Mouse (Mus musculus) right cerebral cortex, postnatal 25 days (tissue): ENCODE measurements around the gene Hist2h3c2.

ENCODE experiments used
- DNase-seq: peaks from one replicate; pipeline ENCODE4 v3.0.0; 2022

Gene Hist2h3c2

DNA sequence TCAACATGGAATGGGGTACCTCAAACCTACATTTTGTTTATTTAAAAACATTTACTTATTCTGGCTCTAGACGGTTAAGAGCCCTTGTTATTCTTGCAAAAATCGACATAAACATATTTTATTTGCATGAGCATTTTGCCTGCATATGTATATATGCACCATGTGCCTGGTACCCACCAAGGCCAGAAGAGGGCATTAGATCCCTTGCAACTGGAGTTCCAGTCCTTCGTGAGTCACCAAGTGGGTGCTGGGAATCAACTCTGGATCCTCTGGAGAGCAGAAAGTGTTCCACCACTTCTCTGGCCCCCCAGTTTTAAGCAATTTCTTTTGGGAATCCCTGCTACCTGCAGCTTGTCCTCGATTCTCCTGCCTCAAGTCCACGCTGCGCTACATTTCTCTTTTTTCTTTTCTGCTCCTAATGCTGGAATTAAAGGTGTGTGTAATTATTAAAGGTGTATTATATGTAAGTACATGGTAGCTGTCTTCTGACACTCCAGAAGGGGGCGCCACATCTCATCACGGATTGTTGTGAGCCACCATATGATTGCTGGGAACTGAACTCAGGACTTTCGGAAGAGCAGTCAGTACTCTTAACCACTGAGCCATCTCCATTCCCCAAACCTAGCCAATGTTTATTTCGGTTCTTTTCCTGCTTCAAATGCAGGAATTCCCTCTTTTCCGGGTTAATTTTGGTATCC lies 43.2 kb downstream of the Hist2h3c2 start:
- DNase-seq, result no peak

DNA sequence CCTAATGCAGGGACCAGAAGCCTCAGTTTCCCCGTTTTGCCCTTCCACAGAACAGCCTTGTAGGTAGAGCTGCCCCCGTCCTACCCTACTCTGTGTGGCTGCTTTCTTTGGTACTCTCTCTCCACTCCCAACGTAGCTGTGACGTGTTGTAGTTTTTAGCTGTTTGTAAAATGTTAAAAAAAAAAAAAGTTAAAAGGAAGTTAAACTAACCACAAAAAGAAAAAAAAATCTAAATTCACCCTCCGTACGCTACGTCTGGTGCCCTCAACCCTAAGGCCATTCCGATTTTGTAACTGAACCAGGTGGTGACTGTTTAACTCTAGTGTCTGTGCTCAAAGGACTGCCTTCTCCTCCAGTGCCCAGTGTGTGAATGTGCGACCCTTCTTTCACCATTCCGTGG lies 44.0 kb downstream of the Hist2h3c2 start:
- no peak for DNase-seq

DNA sequence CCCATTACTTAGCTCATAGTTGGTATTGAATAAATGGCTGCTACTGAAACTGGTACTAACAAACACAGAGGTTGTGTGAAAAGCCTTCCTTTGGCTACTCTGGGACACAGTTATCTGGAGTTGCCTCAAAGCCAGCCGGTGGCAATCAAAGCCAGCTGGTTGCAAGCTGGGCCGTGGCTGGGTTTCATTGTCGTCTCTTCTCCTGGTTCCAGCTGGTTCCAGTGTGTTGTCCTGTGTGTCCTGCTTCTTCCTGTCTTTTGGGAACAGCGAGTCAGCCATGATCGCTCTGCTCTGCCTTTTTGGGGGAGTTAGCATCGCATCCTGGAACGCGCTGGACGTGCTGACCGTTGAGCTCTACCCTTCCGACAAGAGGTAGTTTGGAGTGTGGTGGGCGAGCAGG lies 46.0 kb downstream of the Hist2h3c2 start:
- DNase-seq, result no peak
